Mouse (Mus musculus): ENCODE results near the gene Olfr707. TPM values are rescaled to one million over a fixed set of nuclear protein-coding genes. Genes with fewer than 3 reads are reported as not detected.
"Not testable (repeated sequence)": the region's sequence is repeated elsewhere in the genome, so short reads cannot be mapped to it uniquely, and the experiment has no call there.

Olfr707 gene
- polyA plus RNA-seq (2014; fragmentation: Nextera tagmentation; extraction: Ambion mirVana) = not detected in 2 replicates

DNA sequence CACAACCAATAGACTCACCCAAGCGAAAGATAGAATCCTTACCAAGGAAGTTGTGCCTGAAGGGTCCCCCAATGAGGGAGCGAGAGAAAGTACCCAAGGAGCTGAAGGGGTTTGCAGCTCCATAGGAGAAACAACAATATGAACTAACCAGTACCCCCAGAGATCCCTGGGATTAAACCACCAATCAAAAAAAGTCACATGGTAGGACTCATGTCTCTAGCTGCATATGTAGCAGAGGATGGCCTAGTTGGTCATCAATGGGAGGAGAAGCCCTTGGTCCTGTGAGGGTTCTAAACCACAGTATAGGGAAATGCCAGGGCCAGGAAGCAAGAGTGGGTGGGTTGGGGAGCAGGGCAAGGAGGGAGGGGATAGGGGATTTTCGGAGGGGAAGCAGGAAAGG lies at the start of gene Olfr707:
TSS of gene Olfr707 (minus strand) at position 101 of the 400 bp plus-strand sequence.
- not testable (repeated sequence) for H3K27ac ChIP-seq (replicated peaks; ENCODE audit: low read depth, low read length); H3K36me3 ChIP-seq (ENCODE audit: control insufficient read depth, insufficient read depth, low read length); H3K4me2 ChIP-seq (ENCODE audit: low read length); H3K9ac ChIP-seq (replicated peaks; ENCODE audit: low read length); H3K4me1 ChIP-seq (ENCODE audit: control insufficient read depth, insufficient read depth, low read length); H3K9me3 ChIP-seq (ENCODE audit: control insufficient read depth, low read length); ATAC-seq (ENCODE audit: low FRiP score, low TSS enrichment); H3K4me3 ChIP-seq (replicated peaks; ENCODE audit: low read depth, low read length); H3K27me3 ChIP-seq (ENCODE audit: control insufficient read depth, insufficient read depth, low read length); DNase-seq
- WGBS = 83% methylated on average over 3 of the region's 3 CpGs

DNA sequence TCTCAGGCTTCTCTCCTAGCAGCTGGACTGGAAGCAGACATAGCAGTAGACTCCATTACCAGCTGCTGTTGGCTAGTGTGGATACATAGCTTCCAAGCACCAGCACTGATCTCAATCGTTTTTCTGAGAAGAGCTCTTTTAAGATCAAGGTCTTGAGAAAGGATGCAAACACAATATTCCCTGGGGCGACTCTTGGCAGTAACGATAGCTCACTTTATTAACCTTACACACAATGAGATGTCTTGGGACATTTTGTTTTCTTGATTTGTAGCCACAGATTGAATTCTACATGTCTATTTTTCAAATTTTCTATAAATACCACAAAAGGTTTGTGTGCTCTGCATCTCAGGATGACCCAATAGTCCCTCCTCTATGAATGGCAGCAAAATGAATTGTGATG lies 47.2 kb upstream of the Olfr707 start, which contains the start of gene Olfr710:
TSS of gene Olfr710 (minus strand) at position 101 of the 400 bp plus-strand sequence.
- H3K9ac ChIP-seq (replicated peaks; ENCODE audit: low read length) = no peak within 1 kb of the TSS
- no peak for DNase-seq
- no peaks in the 10 kb centered on the region for H3K36me3 ChIP-seq (ENCODE audit: control insufficient read depth, insufficient read depth, low read length)
- no peak within 1 kb of the TSS for H3K27ac ChIP-seq (replicated peaks; ENCODE audit: low read depth, low read length)
- H3K4me1 ChIP-seq (ENCODE audit: control insufficient read depth, insufficient read depth, low read length) = no peaks in the 10 kb centered on the region
- H3K9me3 ChIP-seq (ENCODE audit: control insufficient read depth, low read length) = no peaks in the 10 kb centered on the region
- no peaks in the 10 kb centered on the region for H3K27me3 ChIP-seq (ENCODE audit: control insufficient read depth, insufficient read depth, low read length)
- H3K4me3 ChIP-seq (replicated peaks; ENCODE audit: low read depth, low read length) = no peak within 1 kb of the TSS
- no peak for ATAC-seq (ENCODE audit: low FRiP score, low TSS enrichment)
- no peak within 1 kb of the TSS for H3K4me2 ChIP-seq (ENCODE audit: low read length)
- WGBS = 75% methylated on average over 3 of the region's 3 CpGs

DNA sequence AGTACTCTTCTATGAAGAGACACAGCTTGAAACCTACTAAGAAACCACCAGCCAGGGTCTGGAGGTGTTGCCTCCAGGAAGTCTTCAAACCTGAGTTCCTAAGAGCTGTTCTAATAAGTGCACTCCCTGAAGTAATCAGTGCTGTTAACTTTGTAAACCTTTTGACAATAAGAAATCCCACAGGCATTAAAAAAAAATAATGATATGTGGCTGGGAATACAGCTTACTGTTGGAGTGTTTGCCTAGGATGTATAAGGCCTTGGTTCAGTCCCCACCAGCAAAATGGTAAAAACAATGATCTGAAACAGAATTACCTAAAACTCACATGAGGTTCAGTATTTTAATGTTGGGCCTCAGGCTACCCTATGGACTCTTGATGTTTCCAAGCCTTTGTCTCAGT lies 31.1 kb upstream of the Olfr707 start, which contains the start of gene Olfr709-ps1:
TSS of gene Olfr709-ps1 (minus strand) at position 101 of the 400 bp plus-strand sequence.
- no peak within 1 kb of the TSS for H3K4me2 ChIP-seq (ENCODE audit: low read length)
- no peaks in the 10 kb centered on the region for H3K9me3 ChIP-seq (ENCODE audit: control insufficient read depth, low read length)
- H3K27ac ChIP-seq (replicated peaks; ENCODE audit: low read depth, low read length) = no peak within 1 kb of the TSS
- DNase-seq = no peak
- ATAC-seq (ENCODE audit: low FRiP score, low TSS enrichment) = no peak
- H3K36me3 ChIP-seq (ENCODE audit: control insufficient read depth, insufficient read depth, low read length) = no peaks in the 10 kb centered on the region
- H3K4me1 ChIP-seq (ENCODE audit: control insufficient read depth, insufficient read depth, low read length) = no peaks in the 10 kb centered on the region
- H3K9ac ChIP-seq (replicated peaks; ENCODE audit: low read length) = no peak within 1 kb of the TSS
- H3K4me3 ChIP-seq (replicated peaks; ENCODE audit: low read depth, low read length) = no peak within 1 kb of the TSS
- H3K27me3 ChIP-seq (ENCODE audit: control insufficient read depth, insufficient read depth, low read length) = no peaks in the 10 kb centered on the region

DNA sequence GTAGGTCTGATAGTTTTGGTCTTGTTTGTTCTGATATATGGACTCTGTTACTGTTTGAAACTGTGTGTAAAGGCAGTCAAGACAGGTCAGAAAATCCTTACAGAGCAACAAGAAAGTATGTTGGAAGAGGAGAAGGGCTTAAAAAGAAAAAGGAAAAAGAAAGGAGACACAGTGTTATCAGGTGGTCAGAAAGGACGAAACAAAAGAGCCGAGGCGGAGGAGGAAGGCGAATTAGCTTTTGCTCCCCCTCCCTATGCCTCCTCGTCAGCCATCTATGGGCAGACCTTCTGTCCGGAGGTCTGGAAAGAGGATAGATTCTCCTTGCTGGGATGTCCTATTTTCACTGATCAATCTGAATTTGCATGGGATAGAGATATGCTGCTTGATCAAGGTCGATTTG lies 19.9 kb upstream of the Olfr707 start:
- H3K4me1 ChIP-seq (ENCODE audit: control insufficient read depth, insufficient read depth, low read length); H3K9ac ChIP-seq (replicated peaks; ENCODE audit: low read length); H3K4me2 ChIP-seq (ENCODE audit: low read length); H3K27me3 ChIP-seq (ENCODE audit: control insufficient read depth, insufficient read depth, low read length); H3K36me3 ChIP-seq (ENCODE audit: control insufficient read depth, insufficient read depth, low read length); H3K9me3 ChIP-seq (ENCODE audit: control insufficient read depth, low read length); DNase-seq; H3K4me3 ChIP-seq (replicated peaks; ENCODE audit: low read depth, low read length); ATAC-seq (ENCODE audit: low FRiP score, low TSS enrichment); H3K27ac ChIP-seq (replicated peaks; ENCODE audit: low read depth, low read length): not testable (repeated sequence)
- 73% methylated on average over 4 of the region's 7 CpGs for WGBS

DNA sequence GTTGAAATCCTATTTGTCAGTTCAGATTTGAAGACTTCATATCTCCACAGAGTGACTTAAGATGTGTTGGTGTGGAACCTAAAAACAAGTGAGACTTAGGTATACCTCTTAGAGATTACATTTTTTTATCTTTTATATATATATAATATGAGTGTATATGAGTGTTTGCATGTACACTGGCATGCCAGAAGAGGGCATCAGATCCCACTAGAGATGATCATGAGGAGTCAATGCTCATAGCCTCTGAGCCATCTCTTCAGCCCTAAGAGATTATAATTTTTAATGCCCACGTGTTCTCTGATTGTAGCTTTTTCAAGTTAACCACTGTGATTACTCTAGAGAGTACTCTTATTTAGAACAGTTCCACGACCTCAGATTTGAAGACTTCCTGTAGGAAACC lies 6.6 kb upstream of the Olfr707 start, which contains the start of gene Olfr1532-ps1:
TSS of gene Olfr1532-ps1 (plus strand) at position 326 of the 400 bp plus-strand sequence.
- no peak within 1 kb of the TSS for H3K4me2 ChIP-seq (ENCODE audit: low read length)
- H3K27me3 ChIP-seq (ENCODE audit: control insufficient read depth, insufficient read depth, low read length) = no peaks in the 10 kb centered on the region
- H3K4me1 ChIP-seq (ENCODE audit: control insufficient read depth, insufficient read depth, low read length) = no peaks in the 10 kb centered on the region
- H3K4me3 ChIP-seq (replicated peaks; ENCODE audit: low read depth, low read length) = no peak within 1 kb of the TSS
- 65% methylated on average over 2 of the region's 2 CpGs for WGBS
- ATAC-seq (ENCODE audit: low FRiP score, low TSS enrichment) (no peak), DNase-seq (no peak)
- no peak within 1 kb of the TSS for H3K27ac ChIP-seq (replicated peaks; ENCODE audit: low read depth, low read length)
- H3K9me3 ChIP-seq (ENCODE audit: control insufficient read depth, low read length) = no peaks in the 10 kb centered on the region
- no peak within 1 kb of the TSS for H3K9ac ChIP-seq (replicated peaks; ENCODE audit: low read length)
- no peaks in the 10 kb centered on the region for H3K36me3 ChIP-seq (ENCODE audit: control insufficient read depth, insufficient read depth, low read length)

DNA sequence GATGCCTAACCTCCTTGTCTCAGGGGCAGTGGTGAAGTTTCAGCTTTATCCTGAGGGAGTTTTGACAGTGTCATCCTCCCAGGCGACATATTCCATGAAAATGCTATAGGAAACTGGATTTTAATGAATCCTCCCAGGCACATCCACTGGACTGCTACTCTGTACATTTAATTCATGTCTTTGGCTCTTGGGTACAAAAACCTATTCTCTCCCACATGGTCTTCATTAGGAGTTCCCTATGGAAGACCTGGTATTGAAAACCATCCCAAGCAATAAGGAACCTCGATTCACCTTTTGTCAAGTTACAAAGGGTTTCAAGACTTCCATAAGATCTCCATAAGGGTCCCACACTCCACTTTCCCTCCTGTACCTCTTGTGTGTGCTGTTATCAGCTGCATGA lies 13.0 kb downstream of the Olfr707 start, which contains the start of gene Olfr706:
TSS of gene Olfr706 (minus strand) at position 101 of the 400 bp plus-strand sequence.
- DNase-seq (no peak), ATAC-seq (ENCODE audit: low FRiP score, low TSS enrichment) (no peak)
- Histone ChIP-seq H3K4me1 (ENCODE audit: control insufficient read depth, insufficient read depth, low read length) (no peaks in the 10 kb centered on the region), H3K36me3 (ENCODE audit: control insufficient read depth, insufficient read depth, low read length) (no peaks in the 10 kb centered on the region), H3K27me3 (ENCODE audit: control insufficient read depth, insufficient read depth, low read length) (no peaks in the 10 kb centered on the region), H3K27ac (replicated peaks; ENCODE audit: low read depth, low read length) (no peak within 1 kb of the TSS), H3K4me2 (ENCODE audit: low read length) (no peak within 1 kb of the TSS), H3K9me3 (ENCODE audit: control insufficient read depth, low read length) (no peaks in the 10 kb centered on the region), H3K9ac (replicated peaks; ENCODE audit: low read length) (no peak within 1 kb of the TSS), H3K4me3 (replicated peaks; ENCODE audit: low read depth, low read length) (no peak within 1 kb of the TSS)
- WGBS = 93% methylated on average over 2 of the region's 2 CpGs

DNA sequence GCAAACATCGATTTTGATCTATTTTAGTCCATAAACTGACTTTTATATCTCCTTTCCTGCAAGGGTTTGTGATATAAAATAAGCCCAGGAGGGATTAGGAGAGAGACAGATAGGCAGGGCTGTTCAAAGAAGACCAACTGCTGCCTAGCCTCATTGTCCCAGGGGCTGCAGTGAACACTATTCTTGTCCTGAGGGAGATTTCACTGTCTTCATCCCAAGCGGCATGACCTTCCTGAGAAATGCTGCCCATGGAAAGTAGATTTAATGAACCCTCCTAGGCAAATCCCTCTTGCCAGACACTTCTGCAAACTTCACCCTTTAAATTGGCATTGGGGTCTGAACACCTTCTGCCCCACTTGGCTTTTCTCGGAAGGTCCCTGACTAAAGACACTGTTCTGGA lies 24.2 kb downstream of the Olfr707 start, which contains the start of gene Olfr705:
TSS of gene Olfr705 (minus strand) at position 101 of the 400 bp plus-strand sequence.
- Histone ChIP-seq H3K27ac (replicated peaks; ENCODE audit: low read depth, low read length) (no peak within 1 kb of the TSS), H3K4me3 (replicated peaks; ENCODE audit: low read depth, low read length) (no peak within 1 kb of the TSS), H3K36me3 (ENCODE audit: control insufficient read depth, insufficient read depth, low read length) (no peaks in the 10 kb centered on the region), H3K27me3 (ENCODE audit: control insufficient read depth, insufficient read depth, low read length) (no peaks in the 10 kb centered on the region), H3K9me3 (ENCODE audit: control insufficient read depth, low read length) (no peaks in the 10 kb centered on the region), H3K9ac (replicated peaks; ENCODE audit: low read length) (no peak within 1 kb of the TSS), H3K4me2 (ENCODE audit: low read length) (no peak within 1 kb of the TSS), H3K4me1 (ENCODE audit: control insufficient read depth, insufficient read depth, low read length) (no peaks in the 10 kb centered on the region)
- DNase-seq (no peak), ATAC-seq (ENCODE audit: low FRiP score, low TSS enrichment) (no peak)
- 84% methylated on average over 3 of the region's 3 CpGs for WGBS

DNA sequence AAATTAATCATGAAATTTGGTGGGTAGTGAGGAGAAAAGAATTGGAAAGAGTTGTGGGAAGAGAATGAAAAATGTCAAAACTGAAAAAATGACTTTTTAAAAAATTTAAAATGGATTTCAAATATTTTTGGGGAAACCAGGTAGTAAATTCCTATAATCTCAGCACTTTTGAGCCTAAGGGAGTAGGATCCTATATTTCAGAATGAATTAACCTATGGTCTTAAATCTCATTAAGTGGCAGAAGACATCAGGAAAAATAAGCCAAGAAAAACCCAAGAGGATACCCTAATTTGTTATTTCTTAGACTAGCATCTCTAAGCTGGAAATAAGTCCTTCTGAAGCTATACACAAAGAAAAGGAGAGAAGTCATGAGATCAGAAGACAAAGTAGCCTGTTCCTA lies 38.2 kb downstream of the Olfr707 start, which contains the start of gene Olfr704:
TSS of gene Olfr704 (plus strand) at position 301 of the 400 bp plus-strand sequence.
- Histone ChIP-seq H3K4me1 (ENCODE audit: control insufficient read depth, insufficient read depth, low read length) (no peaks in the 10 kb centered on the region), H3K27me3 (ENCODE audit: control insufficient read depth, insufficient read depth, low read length) (no peaks in the 10 kb centered on the region), H3K4me2 (ENCODE audit: low read length) (no peak within 1 kb of the TSS), H3K27ac (replicated peaks; ENCODE audit: low read depth, low read length) (no peak within 1 kb of the TSS), H3K36me3 (ENCODE audit: control insufficient read depth, insufficient read depth, low read length) (no peaks in the 10 kb centered on the region), H3K9me3 (ENCODE audit: control insufficient read depth, low read length) (no peaks in the 10 kb centered on the region), H3K9ac (replicated peaks; ENCODE audit: low read length) (no peak within 1 kb of the TSS), H3K4me3 (replicated peaks; ENCODE audit: low read depth, low read length) (no peak within 1 kb of the TSS)
- ATAC-seq (ENCODE audit: low FRiP score, low TSS enrichment) = no peak
- DNase-seq = no peak

DNA sequence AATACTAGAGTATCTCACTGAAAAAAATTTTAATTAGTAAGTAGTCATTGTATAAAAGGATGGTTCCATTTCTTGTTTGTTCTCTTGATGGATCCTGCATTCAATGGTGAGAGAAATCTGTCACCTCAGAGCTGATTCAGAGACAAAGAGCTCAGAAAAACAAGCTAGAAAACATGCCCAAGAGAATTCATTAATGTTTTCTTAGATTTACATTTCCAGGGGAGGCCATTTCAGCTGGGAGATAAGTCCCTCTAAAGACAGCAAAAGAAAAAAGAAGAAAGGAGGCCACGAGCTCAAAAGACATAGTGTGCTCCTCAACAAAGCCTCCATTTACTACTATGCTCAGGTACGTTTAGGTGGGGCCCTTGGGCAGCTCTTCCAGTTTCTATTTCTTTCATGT lies 58.0 kb downstream of the Olfr707 start, which contains the start of gene Olfr703:
TSS of gene Olfr703 (plus strand) at position 301 of the 400 bp plus-strand sequence.
- no peak for ATAC-seq (ENCODE audit: low FRiP score, low TSS enrichment)
- WGBS = 69% methylated on average over 2 of the region's 2 CpGs

More for the DNA sequence above, 58.0 kb downstream of the Olfr707 start, which contains the start of gene Olfr703:
- Histone ChIP-seq H3K9me3 (ENCODE audit: control insufficient read depth, low read length) (no peaks in the 10 kb centered on the region), H3K36me3 (ENCODE audit: control insufficient read depth, insufficient read depth, low read length) (no peaks in the 10 kb centered on the region), H3K4me2 (ENCODE audit: low read length) (no peak within 1 kb of the TSS), H3K9ac (replicated peaks; ENCODE audit: low read length) (no peak within 1 kb of the TSS), H3K27ac (replicated peaks; ENCODE audit: low read depth, low read length) (no peak within 1 kb of the TSS), H3K27me3 (ENCODE audit: control insufficient read depth, insufficient read depth, low read length) (no peaks in the 10 kb centered on the region), H3K4me3 (replicated peaks; ENCODE audit: low read depth, low read length) (no peak within 1 kb of the TSS), H3K4me1 (ENCODE audit: control insufficient read depth, insufficient read depth, low read length) (no peaks in the 10 kb centered on the region)
- DNase-seq = no peak
